18 mouse cellular contexts compared by ENCODE assay signal in the genomic region with DNA sequence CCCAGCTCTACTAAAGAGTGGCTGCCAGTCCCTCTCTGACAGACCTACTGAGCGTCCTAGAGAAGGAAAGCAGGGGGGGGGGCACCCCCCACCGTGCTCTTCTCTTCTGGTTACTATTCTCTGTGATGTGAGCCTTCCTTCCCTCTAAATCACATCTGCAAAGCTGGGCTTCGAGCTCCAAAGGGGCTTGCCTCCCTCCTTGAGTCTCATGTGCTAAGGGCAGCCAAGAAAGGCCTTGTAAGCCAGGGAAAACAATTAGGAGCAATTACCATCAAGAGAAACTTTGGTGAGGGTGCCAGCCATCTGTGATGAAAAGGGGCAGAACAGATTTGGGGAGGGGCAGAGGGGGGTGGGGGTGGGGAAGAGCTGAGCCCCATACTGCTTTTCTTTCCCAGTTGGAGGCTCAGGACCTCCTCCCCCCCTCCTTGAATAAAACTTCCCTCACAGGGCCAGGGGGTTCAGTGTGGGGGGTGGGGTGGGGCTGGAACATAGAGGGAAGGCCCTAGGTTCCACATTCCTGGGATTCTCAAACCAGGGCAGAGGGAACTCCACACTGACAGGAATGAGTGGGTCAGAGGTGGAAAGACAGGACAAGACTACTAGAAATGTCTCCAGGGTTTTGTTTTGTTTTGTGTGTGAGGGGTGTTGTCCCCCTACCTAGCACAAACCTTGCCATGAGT. TPM values are rescaled to one million over a fixed set of nuclear protein-coding genes. Genes with fewer than 3 reads are reported as not detected.
DNase-seq lines count a peak whose midpoint lies in the region; ATAC-seq lines count a peak whose summit lies in the region.
"Had no signal": no experiment of that assay in that cellular context is flagged by ENCODE, and none has a peak within 500 bp of the region (broad histone marks: within the 10 kb centered on the region; RNA-seq: fewer than 3 reads in every experiment).

No protein-coding gene starts in this region.

- H3K36me3 ChIP-seq in midbrain, embryonic 10.5 days = peaks cover 59% of the 10 kb centered on the region
- peaks cover 29% of the 10 kb centered on the region for H3K36me3 ChIP-seq in midbrain, embryonic 14.5 days (ENCODE audit: control insufficient read depth, insufficient read depth, low read length)
- H3K36me3 ChIP-seq in embryonic facial prominence, embryonic 10.5 days (replicated peaks) = peaks cover 52% of the 10 kb centered on the region
- peaks cover 50% of the 10 kb centered on the region for H3K36me3 ChIP-seq in forebrain, embryonic 13.5 days (ENCODE audit: poor library complexity, severe bottlenecking)

- no peak overlapping the region for H3K9ac ChIP-seq in midbrain, embryonic 14.5 days (replicated peaks; ENCODE audit: low read length)
- H3K9ac ChIP-seq in forebrain, embryonic 13.5 days = no peak overlapping the region
- H3K9ac ChIP-seq: kidney, embryonic 15.5 days; liver, postnatal 0 days had no signal

- no peaks in the 10 kb centered on the region; the same call in 1 of the 2 replicates for H3K9me3 ChIP-seq in midbrain, embryonic 10.5 days (replicated peaks)
- H3K9me3 ChIP-seq in midbrain, embryonic 14.5 days (ENCODE audit: control insufficient read depth, low read length) = no peaks in the 10 kb centered on the region
- no peaks in the 10 kb centered on the region for H3K9me3 ChIP-seq in embryonic facial prominence, embryonic 10.5 days
- H3K9me3 ChIP-seq in forebrain, embryonic 13.5 days (replicated peaks) = no peaks in the 10 kb centered on the region
- H3K9me3 ChIP-seq: kidney, embryonic 15.5 days had no signal

- H3K4me2 ChIP-seq in midbrain, embryonic 14.5 days (ENCODE audit: low read length) = no peak overlapping the region
- H3K4me2 ChIP-seq in forebrain, embryonic 13.5 days = no peak overlapping the region
- H3K4me2 ChIP-seq: kidney, embryonic 15.5 days had no signal

- ATAC-seq in midbrain, embryonic 14.5 days (ENCODE audit: low FRiP score, low TSS enrichment) = no peak
- ATAC-seq in forebrain, embryonic 13.5 days = peak; percentile 74
- ATAC-seq: CD4-positive, CD25-positive, alpha-beta regulatory T cell, adult 4 months; liver, postnatal 0 days had no signal

- WGBS in midbrain, embryonic 10.5 days = 3% methylated on average over 3 of the region's 3 CpGs
- WGBS in midbrain, embryonic 14.5 days = 16% methylated on average over 3 of the region's 3 CpGs
- 9% methylated on average over 3 of the region's 3 CpGs for WGBS in embryonic facial prominence, embryonic 10.5 days
- 2% methylated on average over 3 of the region's 3 CpGs for WGBS in forebrain, embryonic 13.5 days

- peak overlapping the region; percentile 63 for H3K27ac ChIP-seq in midbrain, embryonic 10.5 days (replicated peaks)
- no peak overlapping the region for H3K27ac ChIP-seq in midbrain, embryonic 14.5 days (replicated peaks; ENCODE audit: low read depth, low read length)
- H3K27ac ChIP-seq in embryonic facial prominence, embryonic 10.5 days (replicated peaks) = peak overlapping the region; percentile 73
- H3K27ac ChIP-seq in forebrain, embryonic 13.5 days = peak overlapping the region; percentile 15; the same call in 1 of the 2 replicates
- H3K27ac ChIP-seq: kidney, embryonic 15.5 days; macrophage had no signal

- DNase-seq in midbrain, embryonic 10.5 days (ENCODE audit: low spot score) = no peak
- no peak for DNase-seq in midbrain, embryonic 14.5 days
- no peak for DNase-seq in embryonic facial prominence, embryonic 10.5 days (ENCODE audit: low spot score)
- peak; percentile 75 for DNase-seq in retina, embryonic 14.5 days (ENCODE audit: low spot score)
- DNase-seq in lung, adult 18-20 months = no peak
- no peak for DNase-seq in gastrocnemius, postnatal 36 days
- DNase-seq: cerebellum, adult 9-11 months; heart, postnatal 10 days; layer of hippocampus, adult 9-11 months; liver, postnatal 0 days; right cerebral cortex, postnatal 25 days had no signal

- peaks cover 23% of the 10 kb centered on the region for H3K4me1 ChIP-seq in midbrain, embryonic 10.5 days
- H3K4me1 ChIP-seq in midbrain, embryonic 14.5 days (ENCODE audit: control insufficient read depth, insufficient read depth, low read length) = no peaks in the 10 kb centered on the region
- H3K4me1 ChIP-seq in embryonic facial prominence, embryonic 10.5 days = peaks cover 44% of the 10 kb centered on the region
- H3K4me1 ChIP-seq in forebrain, embryonic 13.5 days = peaks cover 22% of the 10 kb centered on the region
- H3K4me1 ChIP-seq: kidney, embryonic 15.5 days had no signal

- intact Hi-C loops in gastrocnemius, postnatal 36 days (cut with DNase I) = no loop called here

- no peaks in the 10 kb centered on the region for H3K27me3 ChIP-seq in midbrain, embryonic 10.5 days (ENCODE audit: low read depth, poor library complexity, severe bottlenecking)
- H3K27me3 ChIP-seq in midbrain, embryonic 14.5 days (ENCODE audit: control insufficient read depth, insufficient read depth, low read length) = no peaks in the 10 kb centered on the region
- no peaks in the 10 kb centered on the region for H3K27me3 ChIP-seq in embryonic facial prominence, embryonic 10.5 days (replicated peaks; ENCODE audit: low read depth, poor library complexity, severe bottlenecking)
- H3K27me3 ChIP-seq in forebrain, embryonic 13.5 days = no peaks in the 10 kb centered on the region
- H3K27me3 ChIP-seq: kidney, embryonic 15.5 days had no signal

- H3K4me3 ChIP-seq in midbrain, embryonic 10.5 days = no peak overlapping the region
- no peak overlapping the region for H3K4me3 ChIP-seq in midbrain, embryonic 14.5 days (replicated peaks; ENCODE audit: low read depth, low read length)
- no peak overlapping the region for H3K4me3 ChIP-seq in embryonic facial prominence, embryonic 10.5 days
- no peak overlapping the region for H3K4me3 ChIP-seq in forebrain, embryonic 13.5 days
- H3K4me3 ChIP-seq: kidney, embryonic 15.5 days had no signal

RNA-seq across cellular contexts. Expression of a gene that starts 30.7 kb away (rescaled TPM):
- 142 and 151 TPM in 2 replicates for polyA plus RNA-seq in midbrain, embryonic 10.5 days (2016; fragmentation: Nextera tagmentation; extraction: Ambion mirVana)
- 39.3 and 45.2 TPM in 2 replicates for polyA plus RNA-seq in midbrain, embryonic 14.5 days (2014; fragmentation: Nextera tagmentation; extraction: Ambion mirVana)
- polyA plus RNA-seq in embryonic facial prominence, embryonic 10.5 days (2016; fragmentation: Nextera tagmentation; extraction: Ambion mirVana) = 271 and 282 TPM in 2 replicates
- 31.8 and 39.6 TPM in 2 replicates for polyA plus RNA-seq in forebrain, embryonic 13.5 days (2015; fragmentation: Nextera tagmentation; extraction: Ambion mirVana)
- total RNA-seq in gastrocnemius, postnatal 36 days (2021) = 1 to 10 TPM; 1.9 to 3.5 TPM
- total RNA-seq: adrenal gland, adult 18-20 months; monocyte, adult 5-6 weeks; neutrophil, adult 5-6 weeks had no signal
- polyA plus RNA-seq: CD4-positive, CD25-positive, alpha-beta regulatory T cell, adult 4 months; macrophage had no signal

RNA-seq across cellular contexts. Expression of a gene that starts 57.2 kb away (rescaled TPM):
- 36.3 and 43.1 TPM in 2 replicates for polyA plus RNA-seq in midbrain, embryonic 10.5 days (2016; fragmentation: Nextera tagmentation; extraction: Ambion mirVana)
- polyA plus RNA-seq in midbrain, embryonic 14.5 days (2014; fragmentation: Nextera tagmentation; extraction: Ambion mirVana) = 72.4 and 80.5 TPM in 2 replicates
- polyA plus RNA-seq in embryonic facial prominence, embryonic 10.5 days (2016; fragmentation: Nextera tagmentation; extraction: Ambion mirVana) = 36.6 and 39.8 TPM in 2 replicates
- polyA plus RNA-seq in forebrain, embryonic 13.5 days (2015; fragmentation: Nextera tagmentation; extraction: Ambion mirVana) = 57.7 and 67.5 TPM in 2 replicates
- total RNA-seq in gastrocnemius, postnatal 36 days (2021) = 1,000 to 10,000 TPM; 2,575 to 2,874 TPM

RNA-seq across cellular contexts. Expression of a gene that starts 58.3 kb away (rescaled TPM):
- 46.2 and 47.3 TPM in 2 replicates for polyA plus RNA-seq in midbrain, embryonic 10.5 days (2016; fragmentation: Nextera tagmentation; extraction: Ambion mirVana)
- polyA plus RNA-seq in midbrain, embryonic 14.5 days (2014; fragmentation: Nextera tagmentation; extraction: Ambion mirVana) = 26.1 and 27.2 TPM in 2 replicates
- 46.6 and 47.3 TPM in 2 replicates for polyA plus RNA-seq in embryonic facial prominence, embryonic 10.5 days (2016; fragmentation: Nextera tagmentation; extraction: Ambion mirVana)
- 26.7 and 30.7 TPM in 2 replicates for polyA plus RNA-seq in forebrain, embryonic 13.5 days (2015; fragmentation: Nextera tagmentation; extraction: Ambion mirVana)
- 1 to 10 TPM; 6.0 to 8.1 TPM for total RNA-seq in gastrocnemius, postnatal 36 days (2021)
